Mouse (Mus musculus): ENCODE results near the gene Rapgef1. TPM values are rescaled to one million over a fixed set of nuclear protein-coding genes. Genes with fewer than 3 reads are reported as not detected.
A peak's percentile ranks its signal among the peaks of the same experiment; 100 is the strongest.

Rapgef1 gene
- polyA plus RNA-seq, 1 experiment from 2014 or later: 15.1 TPM

DNA sequence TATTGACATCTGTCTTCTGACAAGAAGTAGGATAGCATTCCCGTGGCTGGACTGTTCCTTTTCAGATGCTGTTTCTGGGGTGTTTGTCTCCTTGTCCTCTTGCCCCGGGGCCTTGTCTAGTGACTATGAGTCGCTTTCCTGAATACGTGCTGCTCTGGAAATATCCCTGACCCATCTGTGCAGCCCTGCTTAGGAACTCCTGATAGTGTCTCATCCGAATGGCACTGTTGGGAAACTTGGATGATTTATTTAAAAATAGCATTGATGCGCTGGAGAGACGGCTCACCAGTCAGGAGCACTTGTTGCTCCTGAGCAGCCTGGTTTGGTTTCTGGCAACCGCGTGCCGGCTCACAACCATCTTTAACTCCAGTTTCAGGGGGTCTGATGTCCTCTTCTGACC lies 1.6 kb downstream of the Rapgef1 start:
- Histone ChIP-seq H3K4me1 (replicated peaks; ENCODE audit: control insufficient read depth, insufficient read depth, low read length) (peaks cover 20% of the 10 kb centered on the region; the same call in 1 of the 2 replicates), H3K4me3 (ENCODE audit: low read depth, low read length) (peak overlapping the region; percentile 89), H3K27ac (ENCODE audit: low read depth) (no peak overlapping the region), H3K4me2 (ENCODE audit: low read length) (peak overlapping the region; percentile 56), H3K9ac (ENCODE audit: low read length) (peak overlapping the region; percentile 93; the same call in 1 of the 2 replicates), H3K9me3 (ENCODE audit: control insufficient read depth, low read length) (no peaks in the 10 kb centered on the region), H3K27me3 (replicated peaks; ENCODE audit: control insufficient read depth, insufficient read depth, low read length) (no peaks in the 10 kb centered on the region), H3K36me3 (ENCODE audit: control insufficient read depth, insufficient read depth, low read length) (no peaks in the 10 kb centered on the region)
- DNase-seq (ENCODE audit: low spot score): no peak
- WGBS: 63% methylated on average over 10 of the region's 10 CpGs
- no peak for ATAC-seq (replicated peaks; ENCODE audit: low FRiP score, low TSS enrichment, low read depth)

DNA sequence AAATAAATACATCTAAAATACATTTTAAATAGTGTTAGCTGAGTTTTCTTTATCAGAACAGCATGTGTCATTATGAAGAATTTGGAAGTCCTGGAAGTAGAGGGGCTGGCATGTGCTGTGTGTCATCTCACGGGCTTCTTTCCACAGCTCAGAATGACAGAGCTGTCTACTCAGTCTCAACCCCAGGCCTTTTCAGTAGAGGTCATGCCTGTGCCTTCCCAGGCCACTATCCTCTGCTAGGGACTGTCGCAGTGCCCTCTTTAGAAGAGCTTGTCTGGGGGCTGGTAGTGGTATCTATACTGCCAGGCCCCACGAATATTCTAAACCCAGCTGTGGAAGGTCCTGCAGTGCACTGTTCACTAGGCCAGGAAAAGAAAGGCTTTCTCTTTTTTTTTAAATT lies 2.1 kb downstream of the Rapgef1 start:
- WGBS: 83% methylated on average over 3 of the region's 3 CpGs
- Histone ChIP-seq H3K4me3 (ENCODE audit: low read depth, low read length) (no peak overlapping the region), H3K9me3 (ENCODE audit: control insufficient read depth, low read length) (no peaks in the 10 kb centered on the region), H3K4me1 (replicated peaks; ENCODE audit: control insufficient read depth, insufficient read depth, low read length) (peaks cover 20% of the 10 kb centered on the region; the same call in 1 of the 2 replicates), H3K4me2 (ENCODE audit: low read length) (peak overlapping the region; percentile 56; the same call in 1 of the 2 replicates), H3K27ac (ENCODE audit: low read depth) (no peak overlapping the region), H3K27me3 (replicated peaks; ENCODE audit: control insufficient read depth, insufficient read depth, low read length) (no peaks in the 10 kb centered on the region), H3K9ac (ENCODE audit: low read length) (no peak overlapping the region), H3K36me3 (ENCODE audit: control insufficient read depth, insufficient read depth, low read length) (no peaks in the 10 kb centered on the region)
- ATAC-seq (replicated peaks; ENCODE audit: low FRiP score, low TSS enrichment, low read depth) (no peak), DNase-seq (ENCODE audit: low spot score) (no peak)

DNA sequence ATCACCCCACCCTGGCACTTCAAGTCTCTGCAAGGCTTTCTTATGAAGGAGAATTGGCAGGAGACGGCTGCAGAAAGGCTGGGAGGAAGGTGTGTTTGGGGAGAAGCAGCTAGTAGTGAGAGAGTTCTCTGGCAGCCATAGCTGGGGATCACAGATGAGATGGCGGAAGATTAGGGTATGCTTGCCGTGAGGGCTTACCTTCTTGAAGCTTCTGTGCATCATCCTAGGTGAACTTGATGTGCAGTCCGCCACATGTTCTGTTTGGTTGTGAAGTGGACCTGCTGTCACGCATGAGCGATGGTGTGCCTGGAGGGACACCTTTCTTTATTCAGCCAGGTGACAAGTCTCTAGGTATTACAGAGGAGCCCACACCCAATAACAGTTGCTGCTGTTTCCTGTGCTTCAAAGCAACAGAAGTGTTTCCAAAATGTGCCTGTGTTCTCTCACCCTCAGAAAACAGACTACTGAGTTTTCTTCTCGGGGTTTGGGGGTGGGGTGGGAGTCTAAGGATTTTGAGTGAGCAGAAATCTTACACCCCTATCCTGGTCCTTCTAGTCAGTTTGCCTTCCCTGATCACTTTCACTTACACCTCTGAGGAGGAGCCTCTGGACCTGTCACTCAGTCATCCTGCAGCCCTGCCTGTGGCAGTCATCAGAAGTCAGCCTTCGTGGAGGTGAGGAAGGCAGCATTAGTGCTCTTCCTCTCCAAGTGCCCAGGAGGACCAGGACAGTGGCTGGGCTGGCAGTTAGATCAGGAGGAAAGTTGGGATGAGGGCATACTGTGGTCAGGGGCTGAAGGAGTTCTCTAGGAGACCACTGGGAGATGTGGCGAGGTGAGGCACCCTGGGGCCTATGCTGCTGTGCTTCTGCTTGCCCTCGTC lies 2.8 kb downstream of the Rapgef1 start:
- no peak overlapping the region for H3K4me2 ChIP-seq (ENCODE audit: low read length)
- no peak for DNase-seq (ENCODE audit: low spot score)
- H3K4me1 ChIP-seq (replicated peaks; ENCODE audit: control insufficient read depth, insufficient read depth, low read length): peaks cover 20% of the 10 kb centered on the region; the same call in 1 of the 2 replicates
- H3K4me3 ChIP-seq (ENCODE audit: low read depth, low read length): no peak overlapping the region
- ATAC-seq (replicated peaks; ENCODE audit: low FRiP score, low TSS enrichment, low read depth): no peak
- no peaks in the 10 kb centered on the region for H3K36me3 ChIP-seq (ENCODE audit: control insufficient read depth, insufficient read depth, low read length)
- no peak overlapping the region for H3K27ac ChIP-seq (ENCODE audit: low read depth)
- H3K9me3 ChIP-seq (ENCODE audit: control insufficient read depth, low read length): no peaks in the 10 kb centered on the region
- 88% methylated on average over 10 of the region's 10 CpGs for WGBS
- no peak overlapping the region for H3K9ac ChIP-seq (ENCODE audit: low read length)
- no peaks in the 10 kb centered on the region for H3K27me3 ChIP-seq (replicated peaks; ENCODE audit: control insufficient read depth, insufficient read depth, low read length)

DNA sequence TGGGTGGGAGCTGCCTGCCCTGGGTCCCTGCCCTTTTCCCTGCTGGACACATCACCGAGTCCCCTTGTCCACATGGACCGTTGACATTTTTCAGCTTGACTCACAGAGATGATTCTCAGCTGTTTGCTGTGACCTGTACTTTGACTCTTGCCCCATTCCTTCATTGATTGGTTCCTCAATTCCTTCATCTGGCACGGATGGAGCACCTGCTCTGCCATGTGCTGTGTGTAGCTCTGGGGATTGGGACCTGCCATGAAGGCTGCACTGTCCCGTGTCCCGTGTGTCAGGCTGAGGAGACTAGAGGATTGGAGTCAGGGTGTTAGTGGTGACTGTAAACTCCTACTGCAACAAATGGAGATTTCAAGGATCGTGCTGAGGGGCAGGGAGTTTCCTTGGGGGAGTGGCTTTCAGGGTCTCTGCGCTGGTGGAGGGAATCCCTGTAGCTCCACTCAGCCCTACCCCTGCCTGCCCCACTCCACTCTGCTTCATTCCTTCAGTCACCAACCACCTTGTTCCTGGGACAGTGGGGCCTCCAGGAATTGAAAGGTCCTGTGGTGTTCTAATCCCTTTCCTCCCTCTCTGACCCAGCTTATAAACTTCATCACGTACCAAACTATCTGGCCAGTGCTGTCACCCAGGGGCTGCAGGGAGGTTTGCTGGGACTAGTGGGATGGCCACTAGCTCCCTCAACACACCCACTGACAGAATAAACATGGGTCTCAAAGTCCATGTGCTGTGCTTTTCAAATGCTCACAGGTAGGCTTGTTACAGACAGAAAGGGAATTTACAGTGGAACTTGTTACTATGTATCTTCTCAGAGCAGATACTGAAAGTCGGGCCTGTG lies 3.9 kb downstream of the Rapgef1 start:
- 63% methylated on average over 9 of the region's 9 CpGs for WGBS
- H3K4me3 ChIP-seq (ENCODE audit: low read depth, low read length): no peak overlapping the region
- H3K4me2 ChIP-seq (ENCODE audit: low read length): no peak overlapping the region
- ATAC-seq (replicated peaks; ENCODE audit: low FRiP score, low TSS enrichment, low read depth) (no peak), DNase-seq (ENCODE audit: low spot score) (no peak)
- no peaks in the 10 kb centered on the region for H3K9me3 ChIP-seq (ENCODE audit: control insufficient read depth, low read length)
- H3K36me3 ChIP-seq (ENCODE audit: control insufficient read depth, insufficient read depth, low read length): no peaks in the 10 kb centered on the region
- H3K9ac ChIP-seq (ENCODE audit: low read length): no peak overlapping the region
- H3K27ac ChIP-seq (ENCODE audit: low read depth): no peak overlapping the region
- H3K4me1 ChIP-seq (replicated peaks; ENCODE audit: control insufficient read depth, insufficient read depth, low read length): peaks cover 26% of the 10 kb centered on the region
- H3K27me3 ChIP-seq (replicated peaks; ENCODE audit: control insufficient read depth, insufficient read depth, low read length): no peaks in the 10 kb centered on the region

DNA sequence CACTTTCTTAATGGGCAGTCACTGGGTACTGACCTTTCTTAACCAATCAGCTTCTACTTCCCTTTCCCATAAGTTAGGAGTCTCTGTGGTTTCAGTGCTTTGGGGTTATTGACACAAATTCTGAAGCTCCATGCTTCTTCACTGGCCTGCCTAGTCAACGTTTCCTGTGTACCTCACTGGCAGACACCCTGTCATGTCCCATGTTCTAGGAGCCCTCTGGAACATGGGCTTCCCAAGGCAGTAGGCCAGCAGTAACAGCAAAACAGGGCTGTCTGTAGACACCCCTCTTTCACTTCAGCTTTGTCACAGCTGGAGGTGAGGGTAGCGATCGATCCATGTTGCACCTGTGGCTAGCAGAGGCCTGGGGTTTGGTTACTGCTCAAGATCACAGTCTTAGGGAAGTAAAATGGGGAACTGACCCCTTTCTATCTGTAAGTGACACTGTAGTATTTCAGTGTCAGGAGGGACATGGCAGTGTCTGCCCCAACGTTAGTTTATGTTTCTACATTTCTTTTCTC lies 4.6 kb downstream of the Rapgef1 start:
- Histone ChIP-seq H3K27me3 (replicated peaks; ENCODE audit: control insufficient read depth, insufficient read depth, low read length) (no peaks in the 10 kb centered on the region), H3K4me2 (ENCODE audit: low read length) (no peak overlapping the region), H3K9ac (ENCODE audit: low read length) (no peak overlapping the region), H3K4me1 (replicated peaks; ENCODE audit: control insufficient read depth, insufficient read depth, low read length) (peaks cover 28% of the 10 kb centered on the region), H3K9me3 (ENCODE audit: control insufficient read depth, low read length) (no peaks in the 10 kb centered on the region), H3K4me3 (ENCODE audit: low read depth, low read length) (no peak overlapping the region), H3K27ac (ENCODE audit: low read depth) (no peak overlapping the region), H3K36me3 (ENCODE audit: control insufficient read depth, insufficient read depth, low read length) (no peaks in the 10 kb centered on the region)
- ATAC-seq (replicated peaks; ENCODE audit: low FRiP score, low TSS enrichment, low read depth): no peak
- WGBS: 73% methylated on average over 4 of the region's 4 CpGs
- DNase-seq (ENCODE audit: low spot score): no peak

DNA sequence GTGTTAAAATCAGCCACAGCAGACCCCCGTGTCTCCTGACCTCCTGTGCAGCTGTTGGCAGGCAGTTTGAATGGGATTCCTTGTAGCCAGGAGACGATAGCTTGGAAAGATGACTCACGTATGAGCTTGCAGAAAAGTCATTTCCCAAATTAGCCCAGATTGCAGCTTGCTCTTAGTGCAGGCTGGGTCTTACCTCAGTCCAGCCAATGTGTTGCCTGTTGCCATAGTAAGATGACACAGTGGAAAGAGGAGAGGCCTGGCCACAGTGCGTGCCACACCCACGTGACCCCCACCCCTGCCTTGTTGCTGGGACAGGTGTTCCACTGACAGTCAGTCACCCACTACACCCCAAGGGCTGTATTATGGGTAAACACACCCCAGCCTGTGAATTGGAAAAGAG lies 5.2 kb downstream of the Rapgef1 start:
- Histone ChIP-seq H3K9me3 (ENCODE audit: control insufficient read depth, low read length) (no peaks in the 10 kb centered on the region), H3K27ac (ENCODE audit: low read depth) (no peak overlapping the region), H3K4me1 (replicated peaks; ENCODE audit: control insufficient read depth, insufficient read depth, low read length) (peaks cover 28% of the 10 kb centered on the region), H3K27me3 (replicated peaks; ENCODE audit: control insufficient read depth, insufficient read depth, low read length) (no peaks in the 10 kb centered on the region), H3K9ac (ENCODE audit: low read length) (no peak overlapping the region), H3K4me3 (ENCODE audit: low read depth, low read length) (no peak overlapping the region), H3K4me2 (ENCODE audit: low read length) (no peak overlapping the region), H3K36me3 (ENCODE audit: control insufficient read depth, insufficient read depth, low read length) (no peaks in the 10 kb centered on the region)
- no peak for ATAC-seq (replicated peaks; ENCODE audit: low FRiP score, low TSS enrichment, low read depth)
- no peak for DNase-seq (ENCODE audit: low spot score)
- 74% methylated on average over 5 of the region's 5 CpGs for WGBS

DNA sequence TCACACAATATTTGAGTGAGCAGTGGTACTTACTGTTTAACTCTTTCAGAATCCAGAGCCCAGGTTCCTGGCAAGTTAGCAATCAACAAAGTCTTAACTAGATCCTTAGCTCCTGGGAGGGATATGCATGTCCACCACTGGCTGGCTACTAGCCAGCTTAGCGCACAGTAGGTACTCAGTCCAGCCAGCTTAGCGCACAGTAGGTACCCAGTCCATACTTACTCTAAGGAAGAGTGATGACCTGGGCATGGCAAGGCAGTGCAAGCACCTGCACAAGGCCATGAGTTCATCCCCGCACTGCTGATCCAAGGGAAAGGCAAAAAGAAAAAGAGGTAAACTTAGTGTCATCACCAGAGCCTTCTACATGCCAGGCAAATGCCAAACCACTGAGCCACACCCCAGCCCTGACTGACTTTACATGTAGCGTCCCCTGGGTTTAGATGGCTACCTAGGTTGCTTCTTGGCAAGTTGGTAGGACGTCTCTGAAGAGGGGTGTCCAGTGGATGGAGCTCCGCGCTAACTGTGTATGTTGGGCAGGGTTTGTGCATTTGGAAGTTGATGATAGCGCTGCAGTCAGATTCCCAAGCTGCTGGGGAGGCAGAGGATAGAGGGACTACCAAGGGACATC lies 6.2 kb downstream of the Rapgef1 start:
- 96% methylated on average over 8 of the region's 8 CpGs for WGBS
- no peak for DNase-seq (ENCODE audit: low spot score)
- H3K4me1 ChIP-seq (replicated peaks; ENCODE audit: control insufficient read depth, insufficient read depth, low read length): peaks cover 26% of the 10 kb centered on the region

DNA sequence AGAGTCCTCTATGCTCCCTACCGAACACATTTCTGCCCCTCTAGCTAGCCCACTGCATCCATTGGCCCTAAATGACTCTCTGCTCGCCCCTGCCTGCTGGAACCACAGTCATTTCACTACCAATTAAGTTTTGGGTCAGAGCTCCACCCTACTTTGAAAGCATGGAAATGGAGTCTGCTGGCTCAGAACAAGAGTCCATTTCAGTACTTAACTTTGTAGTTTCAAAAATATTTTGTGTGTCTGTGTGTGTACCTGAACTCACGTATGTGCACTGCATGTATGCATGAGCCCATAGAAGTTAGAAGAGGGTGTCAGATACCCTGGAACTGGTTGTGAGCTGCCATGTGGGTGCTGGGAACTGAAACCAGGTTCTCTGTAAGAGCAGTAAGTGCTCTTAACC lies 7.8 kb downstream of the Rapgef1 start:
- H3K9ac ChIP-seq (ENCODE audit: low read length): no peak overlapping the region
- no peak overlapping the region for H3K27ac ChIP-seq (ENCODE audit: low read depth)
- DNase-seq (ENCODE audit: low spot score) (no peak), ATAC-seq (replicated peaks; ENCODE audit: low FRiP score, low TSS enrichment, low read depth) (no peak)
- no peaks in the 10 kb centered on the region for H3K9me3 ChIP-seq (ENCODE audit: control insufficient read depth, low read length)
- no peaks in the 10 kb centered on the region for H3K27me3 ChIP-seq (replicated peaks; ENCODE audit: control insufficient read depth, insufficient read depth, low read length)
- WGBS: 90% methylated on average over 3 of the region's 3 CpGs
- peaks cover 18% of the 10 kb centered on the region for H3K4me1 ChIP-seq (replicated peaks; ENCODE audit: control insufficient read depth, insufficient read depth, low read length)
- H3K4me2 ChIP-seq (ENCODE audit: low read length): no peak overlapping the region
- no peaks in the 10 kb centered on the region for H3K36me3 ChIP-seq (ENCODE audit: control insufficient read depth, insufficient read depth, low read length)
- no peak overlapping the region for H3K4me3 ChIP-seq (ENCODE audit: low read depth, low read length)

More for the DNA sequence above, 6.2 kb downstream of the Rapgef1 start:
- no peaks in the 10 kb centered on the region for H3K27me3 ChIP-seq (replicated peaks; ENCODE audit: control insufficient read depth, insufficient read depth, low read length)
- no peak overlapping the region for H3K4me2 ChIP-seq (ENCODE audit: low read length)
- no peak for ATAC-seq (replicated peaks; ENCODE audit: low FRiP score, low TSS enrichment, low read depth)
- H3K9ac ChIP-seq (ENCODE audit: low read length): no peak overlapping the region
- H3K4me3 ChIP-seq (ENCODE audit: low read depth, low read length): no peak overlapping the region
- H3K36me3 ChIP-seq (ENCODE audit: control insufficient read depth, insufficient read depth, low read length): no peaks in the 10 kb centered on the region
- H3K27ac ChIP-seq (ENCODE audit: low read depth): no peak overlapping the region
- H3K9me3 ChIP-seq (ENCODE audit: control insufficient read depth, low read length): no peaks in the 10 kb centered on the region

All from intestine, embryonic 14.5 days (tissue).